Mouse (Mus musculus): ENCODE results near the gene Wfikkn2. TPM values are rescaled to one million over a fixed set of nuclear protein-coding genes. Genes with fewer than 3 reads are reported as not detected.

The Wfikkn2 gene
- polyA plus RNA-seq, 1 experiment, result not detected

- no peak for TF ChIP-seq POLR2A (IDR thresholded peaks at IDR 0.05; ENCODE audit: insufficient read depth, low read depth, low read length)
- TF ChIP-seq CTCF (IDR thresholded peaks at IDR 0.05; ENCODE audit: insufficient read depth, low read depth, low read length), result no peak
- no peak overlapping the region for H3K4me3 ChIP-seq (ENCODE audit: insufficient read depth, low read depth, low read length)
- peaks cover 17% of the 10 kb centered on the region for H3K4me1 ChIP-seq (ENCODE audit: control insufficient read depth, insufficient read depth, low read length)
- WGBS, result 76% methylated on average over 6 of the region's 6 CpGs
- H3K27ac ChIP-seq (ENCODE audit: insufficient read depth, low read depth, low read length), result no peak overlapping the region
These were observed 12.4 kb downstream of the Wfikkn2 start for GRCm38 (mm10) chr11:94233405-94233804.

DNA sequence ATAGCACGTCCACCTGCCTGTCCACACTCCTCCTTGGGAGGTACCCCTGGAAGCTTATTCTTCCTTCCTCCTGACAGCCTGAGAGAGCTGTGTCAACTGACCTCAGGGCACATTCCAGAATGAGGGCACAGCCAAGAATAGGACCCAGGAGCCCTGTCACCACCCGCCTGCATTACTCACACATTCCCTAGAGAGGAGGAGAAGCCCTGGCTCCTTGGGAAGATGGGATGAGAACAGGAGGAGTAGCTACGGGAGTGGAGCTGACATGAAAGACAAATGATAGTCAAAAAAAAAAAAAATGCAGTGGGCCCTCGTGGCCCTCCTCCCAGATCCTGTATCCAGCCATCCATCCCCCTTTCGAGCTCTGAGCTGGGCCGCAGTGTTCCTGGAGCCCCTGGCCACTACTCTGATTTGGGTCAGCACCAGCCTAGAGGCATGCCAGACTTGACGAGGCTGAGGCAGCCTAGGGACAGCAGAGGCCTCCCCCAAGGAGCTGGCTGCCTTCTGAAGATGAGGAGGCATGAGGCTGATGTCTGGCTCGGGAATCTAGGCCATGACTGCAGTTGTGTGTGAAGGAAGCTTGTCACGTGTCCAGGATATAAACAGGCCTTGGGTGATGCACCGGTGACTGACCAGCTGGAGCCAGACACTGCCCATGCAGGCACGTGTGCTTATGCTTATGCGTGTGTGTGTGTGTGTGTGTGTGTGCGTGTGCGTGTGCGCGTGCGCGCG lies 13.8 kb downstream of the Wfikkn2 start:
- Histone ChIP-seq H3K4me3 (ENCODE audit: insufficient read depth, low read depth, low read length) (no peak overlapping the region), H3K4me1 (ENCODE audit: control insufficient read depth, insufficient read depth, low read length) (peaks cover 17% of the 10 kb centered on the region), H3K27ac (ENCODE audit: insufficient read depth, low read depth, low read length) (0 out of 2 replicates have a peak overlapping the region, but pooled peaks have one; percentile 7)
- no peak for TF ChIP-seq POLR2A (IDR thresholded peaks at IDR 0.05; ENCODE audit: insufficient read depth, low read depth, low read length)
- WGBS, result 67% methylated on average over 19 of the region's 19 CpGs

- H3K27ac ChIP-seq (ENCODE audit: insufficient read depth, low read depth, low read length), result no peak overlapping the region
These were observed 15.6 kb downstream of the Wfikkn2 start for GRCm38 (mm10) chr11:94230244-94230643.

GRCm38 (mm10) chr11:94229207-94229960 lies 16.4 kb downstream of the Wfikkn2 start:
- H3K4me1 ChIP-seq (ENCODE audit: control insufficient read depth, insufficient read depth, low read length), result peaks cover 15% of the 10 kb centered on the region
- TF ChIP-seq CTCF (IDR thresholded peaks at IDR 0.05; ENCODE audit: insufficient read depth, low read depth, low read length), result no peak
- TF ChIP-seq POLR2A (IDR thresholded peaks at IDR 0.05; ENCODE audit: insufficient read depth, low read depth, low read length), result no peak
- WGBS, result 81% methylated on average over 5 of the region's 5 CpGs
- H3K4me3 ChIP-seq (ENCODE audit: insufficient read depth, low read depth, low read length), result no peak overlapping the region
- no peak overlapping the region for H3K27ac ChIP-seq (ENCODE audit: insufficient read depth, low read depth, low read length)

More at GRCm38 (mm10) chr11:94230244-94230643, 15.6 kb downstream of the Wfikkn2 start:
- no peak for TF ChIP-seq POLR2A (IDR thresholded peaks at IDR 0.05; ENCODE audit: insufficient read depth, low read depth, low read length)
- TF ChIP-seq CTCF (IDR thresholded peaks at IDR 0.05; ENCODE audit: insufficient read depth, low read depth, low read length), result no peak
- H3K4me1 ChIP-seq (ENCODE audit: control insufficient read depth, insufficient read depth, low read length), result peaks cover 15% of the 10 kb centered on the region
- WGBS, result 93% methylated on average over 8 of the region's 8 CpGs
- no peak overlapping the region for H3K4me3 ChIP-seq (ENCODE audit: insufficient read depth, low read depth, low read length)

GRCm38 (mm10) chr11:94228416-94228815 lies 17.4 kb downstream of the Wfikkn2 start:
- Histone ChIP-seq H3K4me3 (ENCODE audit: insufficient read depth, low read depth, low read length) (no peak overlapping the region), H3K4me1 (ENCODE audit: control insufficient read depth, insufficient read depth, low read length) (peaks cover 15% of the 10 kb centered on the region), H3K27ac (ENCODE audit: insufficient read depth, low read depth, low read length) (no peak overlapping the region)
- TF ChIP-seq CTCF (IDR thresholded peaks at IDR 0.05; ENCODE audit: insufficient read depth, low read depth, low read length) (no peak), POLR2A (IDR thresholded peaks at IDR 0.05; ENCODE audit: insufficient read depth, low read depth, low read length) (no peak)
- 51% methylated on average over 9 of the region's 9 CpGs for WGBS

DNA sequence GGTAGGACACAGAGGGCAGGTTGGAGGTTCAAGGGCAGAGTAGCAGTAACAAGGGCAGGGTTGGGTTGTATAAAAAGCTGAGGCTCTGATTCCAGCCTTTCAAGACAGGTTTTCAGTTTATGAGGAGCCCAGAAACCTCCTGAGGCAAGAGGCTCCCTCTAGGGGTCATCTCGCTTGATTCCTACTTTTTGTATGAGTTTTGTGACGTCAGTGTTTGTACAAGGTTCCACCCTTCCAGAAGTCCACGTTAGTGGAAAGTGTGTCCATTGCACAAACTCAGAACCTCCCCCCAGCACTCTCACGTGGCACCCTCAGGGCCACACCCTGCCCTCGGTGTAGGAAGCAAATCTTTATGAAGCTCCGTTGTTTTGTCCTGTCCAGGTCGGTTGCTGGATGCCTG lies 19.8 kb downstream of the Wfikkn2 start:
- TF ChIP-seq POLR2A (IDR thresholded peaks at IDR 0.05; ENCODE audit: insufficient read depth, low read depth, low read length), result no peak
- TF ChIP-seq CTCF (IDR thresholded peaks at IDR 0.05; ENCODE audit: insufficient read depth, low read depth, low read length), result no peak
- Histone ChIP-seq H3K27ac (ENCODE audit: insufficient read depth, low read depth, low read length) (no peak overlapping the region), H3K4me1 (ENCODE audit: control insufficient read depth, insufficient read depth, low read length) (0 out of 2 replicates have a peak, but pooled peaks cover 2% of the 10 kb centered on the region), H3K4me3 (ENCODE audit: insufficient read depth, low read depth, low read length) (no peak overlapping the region)
- WGBS, result 26% methylated on average over 7 of the region's 7 CpGs

DNA sequence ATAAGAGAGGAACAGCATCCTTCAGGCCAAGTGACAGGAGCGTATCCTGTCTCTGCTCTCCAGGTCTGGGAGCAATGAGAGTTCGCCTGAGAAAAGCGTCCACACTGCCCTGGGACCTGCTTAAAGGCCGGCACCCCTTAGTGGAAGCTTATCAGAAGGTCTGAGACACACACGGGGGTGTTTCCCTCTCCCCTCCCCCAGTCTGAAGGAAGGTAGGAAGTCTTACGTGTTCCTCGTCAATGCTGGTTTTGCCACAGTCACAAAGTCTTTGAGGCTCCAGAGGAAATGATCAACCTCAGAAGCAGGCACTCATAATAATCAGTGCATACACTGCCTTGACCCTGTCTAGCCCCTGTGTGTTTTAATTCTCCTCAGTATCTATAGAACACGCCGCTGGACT lies 22.3 kb downstream of the Wfikkn2 start:
- 88% methylated on average over 9 of the region's 9 CpGs for WGBS
- no peak for TF ChIP-seq CTCF (IDR thresholded peaks at IDR 0.05; ENCODE audit: insufficient read depth, low read depth, low read length)
- no peak for TF ChIP-seq POLR2A (IDR thresholded peaks at IDR 0.05; ENCODE audit: insufficient read depth, low read depth, low read length)
- no peak overlapping the region for H3K4me3 ChIP-seq (ENCODE audit: insufficient read depth, low read depth, low read length)

DNA sequence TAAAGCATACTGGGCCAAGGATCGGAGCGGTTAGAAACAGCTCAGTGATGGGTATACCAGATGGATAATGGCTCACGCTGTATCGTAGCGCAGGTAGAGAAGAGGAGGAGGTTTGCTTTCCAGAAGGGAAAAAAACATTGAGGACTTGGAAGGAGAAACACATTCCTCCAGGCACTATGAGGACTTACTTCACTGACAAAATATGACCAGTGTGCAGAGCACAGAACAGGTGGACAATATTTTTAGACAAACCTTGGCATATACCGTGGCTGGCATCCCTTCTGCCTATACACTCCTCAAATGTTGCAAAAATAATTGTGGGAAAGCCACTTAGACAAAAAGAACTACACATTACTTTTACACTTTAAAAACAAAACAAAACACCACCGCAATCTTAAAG lies 24.5 kb downstream of the Wfikkn2 start:
- WGBS, result 88% methylated on average over 7 of the region's 7 CpGs
- TF ChIP-seq POLR2A (IDR thresholded peaks at IDR 0.05; ENCODE audit: insufficient read depth, low read depth, low read length) (no peak), CTCF (IDR thresholded peaks at IDR 0.05; ENCODE audit: insufficient read depth, low read depth, low read length) (no peak)
- no peak overlapping the region for H3K4me3 ChIP-seq (ENCODE audit: insufficient read depth, low read depth, low read length)
- peaks cover 2% of the 10 kb centered on the region; the same call in 1 of the 2 replicates for H3K4me1 ChIP-seq (ENCODE audit: control insufficient read depth, insufficient read depth, low read length)
- H3K27ac ChIP-seq (ENCODE audit: insufficient read depth, low read depth, low read length), result no peak overlapping the region

More for the DNA sequence above, 22.3 kb downstream of the Wfikkn2 start:
- Histone ChIP-seq H3K4me1 (ENCODE audit: control insufficient read depth, insufficient read depth, low read length) (0 out of 2 replicates have a peak, but pooled peaks cover 2% of the 10 kb centered on the region), H3K27ac (ENCODE audit: insufficient read depth, low read depth, low read length) (no peak overlapping the region)

- Histone ChIP-seq H3K4me1 (ENCODE audit: control insufficient read depth, insufficient read depth, low read length) (peaks cover 8% of the 10 kb centered on the region), H3K27ac (ENCODE audit: insufficient read depth, low read depth, low read length) (no peak overlapping the region), H3K4me3 (ENCODE audit: insufficient read depth, low read depth, low read length) (no peak overlapping the region)
- 12% methylated on average over 2 of the region's 2 CpGs for WGBS
- TF ChIP-seq POLR2A (IDR thresholded peaks at IDR 0.05; ENCODE audit: insufficient read depth, low read depth, low read length) (no peak), CTCF (IDR thresholded peaks at IDR 0.05; ENCODE audit: insufficient read depth, low read depth, low read length) (no peak)
These were observed 29.6 kb downstream of the Wfikkn2 start for GRCm38 (mm10) chr11:94216247-94216646.

All from olfactory bulb, adult 2 months (tissue).